In genomic region chr3:138306290-138306683, GRCm38 (mm10) we compare ENCODE assay signal across 11 mouse cellular contexts. TPM values are rescaled to one million over a fixed set of nuclear protein-coding genes. Genes with fewer than 3 reads are reported as not detected.
DNase-seq lines count a peak whose midpoint lies in the region; ATAC-seq and TF ChIP-seq lines count a peak whose summit lies in the region.
"Had no signal": no experiment of that assay in that cellular context is flagged by ENCODE, and none has a peak within 500 bp of the region (broad histone marks: within the 10 kb centered on the region; RNA-seq: fewer than 3 reads in every experiment).

No protein-coding gene starts in this region.

- no peak overlapping the region for H3K4me3 ChIP-seq in forebrain, postnatal 0 days (ENCODE audit: low read depth, low read length)
- no peak overlapping the region for H3K4me3 ChIP-seq in forebrain, embryonic 11.5 days (ENCODE audit: low read depth, low read length)
- no peak overlapping the region for H3K4me3 ChIP-seq in lung, embryonic 16.5 days (ENCODE audit: low read length)
- no peak overlapping the region for H3K4me3 ChIP-seq in liver, embryonic 13.5 days (replicated peaks)
- no peak overlapping the region for H3K4me3 ChIP-seq in stomach, embryonic 16.5 days (replicated peaks; ENCODE audit: low read length)

- TF ChIP-seq CTCF in forebrain, postnatal 0 days (IDR thresholded peaks at IDR 0.05; ENCODE audit: low read depth) = no peak

- H3K4me1 ChIP-seq in forebrain, postnatal 0 days (ENCODE audit: insufficient read depth) = no peaks in the 10 kb centered on the region
- no peaks in the 10 kb centered on the region for H3K4me1 ChIP-seq in forebrain, embryonic 11.5 days (replicated peaks; ENCODE audit: control insufficient read depth, insufficient read depth, low read length)
- peaks cover 36% of the 10 kb centered on the region for H3K4me1 ChIP-seq in lung, embryonic 16.5 days (replicated peaks; ENCODE audit: control insufficient read depth, insufficient read depth, low read length)
- H3K4me1 ChIP-seq in liver, embryonic 13.5 days (replicated peaks) = 0 out of 2 replicates have a peak, but pooled peaks cover 10% of the 10 kb centered on the region
- H3K4me1 ChIP-seq in stomach, embryonic 16.5 days (ENCODE audit: control insufficient read depth, insufficient read depth, low read length) = peaks cover 23% of the 10 kb centered on the region

- H3K9ac ChIP-seq in forebrain, postnatal 0 days = no peak overlapping the region
- H3K9ac ChIP-seq in forebrain, embryonic 11.5 days (ENCODE audit: low read length) = no peak overlapping the region
- no peak overlapping the region for H3K9ac ChIP-seq in lung, embryonic 16.5 days (ENCODE audit: low read length)
- H3K9ac ChIP-seq in liver, embryonic 13.5 days = no peak overlapping the region
- H3K9ac ChIP-seq in stomach, embryonic 16.5 days (ENCODE audit: low read length) = no peak overlapping the region

- H3K27ac ChIP-seq in forebrain, postnatal 0 days (ENCODE audit: low read depth, low read length) = no peak overlapping the region
- no peak overlapping the region for H3K27ac ChIP-seq in forebrain, embryonic 11.5 days (ENCODE audit: low read depth, low read length)
- peak overlapping the region; percentile 78 for H3K27ac ChIP-seq in lung, embryonic 16.5 days (ENCODE audit: low read length)
- H3K27ac ChIP-seq in liver, embryonic 13.5 days = no peak overlapping the region
- 0 out of 2 replicates have a peak overlapping the region, but pooled peaks have one; percentile 71 for H3K27ac ChIP-seq in stomach, embryonic 16.5 days (ENCODE audit: low read length)

- no peaks in the 10 kb centered on the region for H3K36me3 ChIP-seq in forebrain, postnatal 0 days (ENCODE audit: insufficient read depth)
- H3K36me3 ChIP-seq in forebrain, embryonic 11.5 days (ENCODE audit: control insufficient read depth, insufficient read depth, low read length) = no peaks in the 10 kb centered on the region
- H3K36me3 ChIP-seq in lung, embryonic 16.5 days (ENCODE audit: control insufficient read depth, insufficient read depth, low read length) = no peaks in the 10 kb centered on the region
- H3K36me3 ChIP-seq in liver, embryonic 13.5 days = no peaks in the 10 kb centered on the region
- H3K36me3 ChIP-seq in stomach, embryonic 16.5 days (ENCODE audit: control insufficient read depth, insufficient read depth, low read length) = no peaks in the 10 kb centered on the region

- no peaks in the 10 kb centered on the region for H3K9me3 ChIP-seq in forebrain, postnatal 0 days (ENCODE audit: low read length)
- no peaks in the 10 kb centered on the region for H3K9me3 ChIP-seq in forebrain, embryonic 11.5 days (ENCODE audit: control insufficient read depth, low read length)
- no peaks in the 10 kb centered on the region for H3K9me3 ChIP-seq in lung, embryonic 16.5 days (ENCODE audit: control insufficient read depth, low read length)
- no peaks in the 10 kb centered on the region for H3K9me3 ChIP-seq in liver, embryonic 13.5 days (replicated peaks)
- H3K9me3 ChIP-seq in stomach, embryonic 16.5 days (replicated peaks; ENCODE audit: control insufficient read depth, low read length) = no peaks in the 10 kb centered on the region

- 60% methylated on average over 8 of the region's 8 CpGs for WGBS in forebrain, postnatal 0 days
- WGBS in forebrain, embryonic 11.5 days = 75% methylated on average over 8 of the region's 8 CpGs
- 10% methylated on average over 8 of the region's 8 CpGs for WGBS in lung, embryonic 16.5 days
- WGBS in liver, embryonic 13.5 days (ENCODE audit: insufficient replicate concordance) = 56% methylated on average over 8 of the region's 8 CpGs
- 12% methylated on average over 8 of the region's 8 CpGs for WGBS in stomach, embryonic 16.5 days

- DNase-seq in forebrain, postnatal 0 days = peak; percentile 16
- DNase-seq in forebrain, embryonic 11.5 days (ENCODE audit: low spot score) = no peak
- no peak for DNase-seq in lung, postnatal 10 days
- DNase-seq in liver, embryonic 13.5 days = no peak
- DNase-seq in retina, postnatal 1 day = no peak
- DNase-seq in right cerebral cortex, postnatal 10 days (ENCODE audit: low spot score in 2 of 2) = no peak
- DNase-seq: gastrocnemius, postnatal 14 days had no signal

- no peak overlapping the region for H3K4me2 ChIP-seq in forebrain, postnatal 0 days (ENCODE audit: low read depth)
- no peak overlapping the region for H3K4me2 ChIP-seq in forebrain, embryonic 11.5 days (ENCODE audit: low read depth, low read length, severe bottlenecking)
- H3K4me2 ChIP-seq in lung, embryonic 16.5 days (ENCODE audit: low read depth, low read length) = 0 out of 2 replicates have a peak overlapping the region, but pooled peaks have one; percentile 0
- H3K4me2 ChIP-seq in liver, embryonic 13.5 days = 0 out of 2 replicates have a peak overlapping the region, but pooled peaks have one; percentile 4
- peak overlapping the region; percentile 36 for H3K4me2 ChIP-seq in stomach, embryonic 16.5 days (ENCODE audit: low read depth, low read length)

- H3K27me3 ChIP-seq in forebrain, postnatal 0 days (ENCODE audit: insufficient read depth, low read length) = no peaks in the 10 kb centered on the region
- H3K27me3 ChIP-seq in forebrain, embryonic 11.5 days (ENCODE audit: control insufficient read depth, insufficient read depth, low read length) = no peaks in the 10 kb centered on the region
- H3K27me3 ChIP-seq in lung, embryonic 16.5 days (ENCODE audit: control insufficient read depth, insufficient read depth, low read depth, low read length) = no peaks in the 10 kb centered on the region
- H3K27me3 ChIP-seq in liver, embryonic 13.5 days = no peaks in the 10 kb centered on the region
- H3K27me3 ChIP-seq in stomach, embryonic 16.5 days (ENCODE audit: control insufficient read depth, insufficient read depth, low read length) = no peaks in the 10 kb centered on the region

- peak; percentile 69 for ATAC-seq in forebrain, postnatal 0 days
- no peak for ATAC-seq in forebrain, embryonic 11.5 days (replicated peaks; ENCODE audit: low FRiP score)
- ATAC-seq in lung, embryonic 16.5 days (ENCODE audit: low read depth) = peak; percentile 90
- no peak for ATAC-seq in liver, embryonic 13.5 days (ENCODE audit: low read depth)
- ATAC-seq in stomach, embryonic 16.5 days (ENCODE audit: insufficient read depth, low FRiP score) = peak; percentile 81

RNA-seq across cellular contexts. Expression of gene Adh6a, which starts 6.8 kb away (rescaled TPM):
- not detected in 2 replicates for total RNA-seq in forebrain, postnatal 0 days (2014; rRNA removed)
- polyA plus RNA-seq in forebrain, postnatal 0 days (2015; fragmentation: Nextera tagmentation; extraction: Ambion mirVana) = not detected in 2 replicates
- polyA plus RNA-seq in forebrain, embryonic 11.5 days (2014; fragmentation: Nextera tagmentation; extraction: Ambion mirVana) = not detected in 2 replicates
- polyA plus RNA-seq in lung, embryonic 16.5 days (2015; fragmentation: Nextera tagmentation; extraction: Ambion mirVana) = 0.19 TPM in 1 of 2 replicates, not detected in the other
- not detected in 2 replicates for polyA plus RNA-seq in liver, embryonic 13.5 days (2015; fragmentation: Nextera tagmentation; extraction: Ambion mirVana)
- polyA plus RNA-seq in stomach, embryonic 16.5 days (2015; fragmentation: Nextera tagmentation; extraction: Ambion mirVana) = 0.16 and 0.32 TPM in 2 replicates
- total RNA-seq: gastrocnemius, postnatal 14 days; layer of hippocampus, postnatal 25 days had no signal
- polyA plus RNA-seq: cortical plate, adult 2 months had no signal

RNA-seq across cellular contexts. Expression of gene Adh6b, which starts 35.3 kb away (rescaled TPM):
- 0.19 and 1.0 TPM in 2 replicates for total RNA-seq in forebrain, postnatal 0 days (2014; rRNA removed)
- polyA plus RNA-seq in forebrain, postnatal 0 days (2015; fragmentation: Nextera tagmentation; extraction: Ambion mirVana) = 0.14 TPM in 1 of 2 replicates, not detected in the other
- 0.17 and 0.36 TPM in 2 replicates for polyA plus RNA-seq in forebrain, embryonic 11.5 days (2014; fragmentation: Nextera tagmentation; extraction: Ambion mirVana)
- polyA plus RNA-seq in lung, embryonic 16.5 days (2015; fragmentation: Nextera tagmentation; extraction: Ambion mirVana) = 0.14 and 0.31 TPM in 2 replicates
- polyA plus RNA-seq in liver, embryonic 13.5 days (2015; fragmentation: Nextera tagmentation; extraction: Ambion mirVana) = 0.35 and 0.51 TPM in 2 replicates
- polyA plus RNA-seq in stomach, embryonic 16.5 days (2015; fragmentation: Nextera tagmentation; extraction: Ambion mirVana) = 0.13 and 0.39 TPM in 2 replicates
- total RNA-seq: layer of hippocampus, postnatal 25 days had no signal
- polyA plus RNA-seq: cortical plate, adult 2 months had no signal

RNA-seq across cellular contexts. Expression of gene Adh1, which starts 45.5 kb away (rescaled TPM):
- total RNA-seq in forebrain, postnatal 0 days (2014; rRNA removed) = 1.8 and 2.2 TPM in 2 replicates
- polyA plus RNA-seq in forebrain, postnatal 0 days (2015; fragmentation: Nextera tagmentation; extraction: Ambion mirVana) = 3.0 and 3.8 TPM in 2 replicates
- polyA plus RNA-seq in forebrain, embryonic 11.5 days (2014; fragmentation: Nextera tagmentation; extraction: Ambion mirVana) = 0.16 and 0.44 TPM in 2 replicates
- polyA plus RNA-seq in lung, embryonic 16.5 days (2015; fragmentation: Nextera tagmentation; extraction: Ambion mirVana) = 1,307 and 1,323 TPM in 2 replicates
- 3.0 and 3.4 TPM in 2 replicates for polyA plus RNA-seq in liver, embryonic 13.5 days (2015; fragmentation: Nextera tagmentation; extraction: Ambion mirVana)
- polyA plus RNA-seq in stomach, embryonic 16.5 days (2015; fragmentation: Nextera tagmentation; extraction: Ambion mirVana) = 63.3 and 92.5 TPM in 2 replicates

Comparison
In these comparisons a context has a peak if more than half of its experiments do, and no peak if none do; other contexts are left out.
1. ATAC-seq: peak in forebrain, postnatal 0 days (single experiment), lung, embryonic 16.5 days (single experiment) and stomach, embryonic 16.5 days (single experiment); none in forebrain, embryonic 11.5 days (single experiment) and liver, embryonic 13.5 days (single experiment).
2. H3K27ac ChIP-seq: peak in lung, embryonic 16.5 days (single experiment) and stomach, embryonic 16.5 days (single experiment); none in forebrain, postnatal 0 days (single experiment), forebrain, embryonic 11.5 days (single experiment) and liver, embryonic 13.5 days (single experiment).
3. H3K4me2 ChIP-seq: peak in lung, embryonic 16.5 days (single experiment), liver, embryonic 13.5 days (single experiment) and stomach, embryonic 16.5 days (single experiment); none in forebrain, postnatal 0 days (single experiment) and forebrain, embryonic 11.5 days (single experiment).
4. RNA of gene Adh1, which starts 45.5 kb away (polyA plus RNA-seq): 1,307 to 1,323 TPM in lung, embryonic 16.5 days and 63.3 to 92.5 TPM in stomach, embryonic 16.5 days; 3.0 to 3.4 TPM in liver, embryonic 13.5 days, 3.0 to 3.8 TPM in forebrain, postnatal 0 days and 0.16 to 0.44 TPM in forebrain, embryonic 11.5 days; every median in the first group is over 10 times any median in the second.